Mouse (Mus musculus) embryo, embryonic 10.5 days (tissue): ENCODE data around the gene Wrap73.
A peak's percentile ranks its signal among the peaks of the same experiment; 100 is the strongest.

ENCODE experiments used
- DNase-seq: peaks from one replicate; pipeline ENCODE4 v3.0.0-alpha.2; 2015; ENCODE audit warnings: low spot score

Wrap73 gene

DNA sequence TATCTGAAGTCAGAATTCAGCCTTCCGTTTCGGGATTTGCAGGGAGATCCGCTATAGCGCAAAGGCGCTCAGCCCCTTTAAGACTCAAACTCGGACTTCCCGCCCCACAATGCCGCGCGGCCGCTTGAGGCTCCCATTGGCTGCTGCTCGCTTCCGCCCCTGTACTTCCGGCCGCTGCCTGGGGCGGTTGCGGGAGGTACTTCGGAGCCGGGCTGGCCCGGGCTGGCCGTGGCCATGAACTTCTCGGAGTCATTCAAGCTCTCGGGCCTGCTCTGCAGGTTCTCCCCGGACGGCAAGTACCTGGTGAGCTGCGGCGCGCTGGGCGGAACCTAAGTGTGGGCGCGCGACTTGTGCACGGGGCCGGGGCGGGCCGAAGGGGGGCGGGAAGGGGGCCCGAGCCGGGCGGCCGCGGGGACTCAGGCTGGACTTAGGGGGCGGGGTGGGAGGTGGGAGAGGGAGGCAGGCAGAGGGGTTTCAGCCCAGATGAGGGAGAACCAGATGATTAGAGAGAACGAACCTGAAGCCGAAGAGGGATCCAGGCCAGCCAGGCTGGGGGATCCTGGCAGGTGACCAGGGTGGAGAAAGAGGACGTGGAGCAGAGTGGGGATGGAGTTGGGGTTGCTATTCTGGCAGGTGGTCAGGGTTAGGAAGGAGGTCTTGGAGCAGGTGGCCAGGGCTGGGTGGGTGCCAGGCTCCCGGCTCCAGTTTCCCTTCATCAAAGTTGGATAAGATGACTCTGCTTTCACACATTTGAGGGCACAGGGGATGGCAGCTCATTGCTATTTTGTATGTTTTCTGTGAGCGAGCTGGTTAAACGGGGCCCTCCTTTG lies at the start of gene Wrap73:
Gene Wrap73, plus strand, starts transcription at position 162 of the 830 bp plus-strand sequence.
- DNase-seq: peak; percentile 96

DNA sequence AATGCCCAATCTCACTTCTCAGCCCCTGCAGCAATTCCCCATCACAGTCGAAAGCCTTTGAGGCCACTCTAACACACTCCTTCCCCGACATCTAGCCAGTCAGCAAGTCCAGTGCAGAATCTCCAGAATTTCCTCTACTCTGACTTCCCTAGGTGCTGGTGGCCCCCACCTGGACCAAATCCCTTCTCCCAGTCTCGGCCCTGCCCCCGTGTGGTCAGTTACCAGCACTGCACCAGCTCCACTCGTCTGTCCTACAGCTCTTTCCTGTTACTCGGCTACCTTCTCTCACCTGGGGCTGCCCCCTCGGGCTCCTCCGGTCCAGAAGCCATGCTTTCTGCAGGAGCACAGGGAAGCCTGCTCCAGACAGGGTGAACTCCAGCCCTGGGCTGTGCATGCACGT lies 49.0 kb upstream of the Wrap73 start:
- DNase-seq: peak; percentile 31

DNA sequence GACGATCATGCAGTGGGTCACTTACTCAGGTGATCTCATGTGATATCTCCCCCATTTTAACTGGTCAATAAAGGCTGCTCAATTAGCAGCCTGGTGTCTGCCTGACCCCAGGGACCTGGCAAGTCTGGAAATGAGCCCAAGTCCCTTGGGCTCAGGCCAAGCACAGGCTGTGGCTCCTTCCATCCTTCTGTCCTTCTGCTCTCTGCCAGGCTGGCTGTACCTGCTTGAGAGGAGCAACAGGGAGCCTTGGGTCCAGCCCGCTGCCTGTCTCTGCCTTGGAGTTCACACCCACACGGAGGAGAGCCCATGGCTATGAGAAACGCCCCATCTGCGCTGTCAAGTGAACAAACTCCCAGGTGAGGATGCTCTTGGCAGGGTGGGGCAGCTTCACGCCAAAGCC lies 46.1 kb upstream of the Wrap73 start:
- no peak for DNase-seq

DNA sequence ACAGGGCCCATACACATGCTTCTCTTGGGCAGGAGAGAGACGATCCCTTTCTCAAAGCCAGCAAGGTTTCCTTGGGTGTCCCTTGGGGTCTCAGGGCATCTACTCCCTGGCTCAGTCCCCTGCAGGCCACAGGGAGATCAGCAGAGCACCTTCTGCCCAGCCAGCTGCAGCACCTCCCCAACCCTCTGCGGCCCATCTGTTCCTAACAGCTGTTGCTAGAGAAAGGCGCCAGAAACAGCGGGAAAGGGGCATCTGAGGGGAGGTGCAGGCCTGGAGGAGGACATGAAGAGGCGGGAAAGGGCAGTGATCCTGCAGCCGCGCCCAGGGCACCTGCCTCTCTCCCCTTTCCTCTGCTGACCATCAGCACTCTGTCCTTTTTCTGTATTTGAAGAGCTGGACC lies 42.8 kb upstream of the Wrap73 start:
- DNase-seq: no peak

DNA sequence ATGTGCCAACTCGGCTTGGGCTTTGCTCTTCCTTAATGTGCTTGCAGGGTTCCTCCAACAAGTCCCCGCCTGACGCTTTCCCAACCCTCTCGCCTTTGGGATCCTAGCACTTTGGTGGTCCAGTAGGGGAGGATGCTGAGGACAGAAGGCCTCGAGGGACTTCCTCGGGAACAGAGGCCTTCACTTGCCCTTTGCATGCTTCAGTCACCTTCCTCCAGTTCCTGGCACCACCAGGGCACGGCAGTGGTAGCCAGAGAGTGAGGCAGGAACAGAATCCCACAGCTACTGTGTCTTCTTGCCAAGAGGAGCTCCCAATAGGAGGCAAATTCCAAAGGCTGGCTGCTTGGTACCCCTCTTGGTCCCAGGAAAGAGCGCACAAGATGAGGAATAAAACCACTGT lies 38.8 kb upstream of the Wrap73 start:
- DNase-seq: no peak

DNA sequence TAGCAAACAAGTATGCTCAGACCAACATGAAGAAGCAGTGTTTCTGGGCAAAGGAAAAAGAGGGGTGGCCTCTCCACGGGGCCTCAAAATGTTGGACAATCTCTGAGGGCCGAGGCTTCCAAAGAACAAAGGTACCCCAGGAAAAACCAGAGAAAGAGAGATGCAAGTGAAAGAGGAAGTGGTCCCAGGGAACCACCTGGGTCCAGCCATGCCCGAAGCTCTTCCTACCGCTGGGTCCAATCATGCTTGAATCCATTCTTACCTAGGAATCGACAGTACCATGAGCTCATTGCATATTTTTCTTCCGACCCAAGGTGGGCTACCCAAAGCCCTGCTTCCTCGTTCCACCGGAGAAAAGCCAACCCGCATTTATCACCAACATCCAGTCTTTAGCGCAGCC lies 38.3 kb upstream of the Wrap73 start:
- DNase-seq: no peak

DNA sequence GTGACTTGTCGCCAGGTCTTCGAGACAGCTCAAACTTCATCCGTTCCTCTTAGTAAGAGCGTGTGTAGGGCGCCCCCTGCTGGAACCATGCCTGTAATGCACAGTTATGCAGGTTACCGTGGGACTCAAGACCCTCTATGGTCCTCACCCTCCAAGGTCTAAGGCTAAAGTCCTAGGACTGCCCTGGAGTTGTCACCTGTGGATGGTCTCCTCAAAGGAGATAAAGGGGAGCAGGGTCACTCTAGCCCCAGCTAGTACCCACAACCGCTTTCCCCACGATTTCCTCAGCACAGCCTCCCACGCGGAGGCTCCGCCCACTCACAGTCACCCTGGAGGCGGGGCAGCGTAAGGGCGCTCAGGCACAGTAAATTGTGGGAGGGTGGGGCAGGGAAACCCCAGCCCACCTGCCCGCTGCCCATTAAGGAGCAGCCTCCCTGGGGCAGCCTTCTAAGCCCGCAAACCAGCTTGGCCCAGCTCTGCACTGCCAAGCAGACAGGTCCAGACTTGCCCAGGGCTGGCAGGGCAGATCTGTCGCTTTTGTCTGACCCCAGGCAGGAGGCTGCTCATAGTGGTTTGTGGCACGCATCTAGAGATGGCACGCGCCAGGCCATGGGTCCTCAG lies 36.7 kb upstream of the Wrap73 start:
- peak; percentile 84 for DNase-seq

DNA sequence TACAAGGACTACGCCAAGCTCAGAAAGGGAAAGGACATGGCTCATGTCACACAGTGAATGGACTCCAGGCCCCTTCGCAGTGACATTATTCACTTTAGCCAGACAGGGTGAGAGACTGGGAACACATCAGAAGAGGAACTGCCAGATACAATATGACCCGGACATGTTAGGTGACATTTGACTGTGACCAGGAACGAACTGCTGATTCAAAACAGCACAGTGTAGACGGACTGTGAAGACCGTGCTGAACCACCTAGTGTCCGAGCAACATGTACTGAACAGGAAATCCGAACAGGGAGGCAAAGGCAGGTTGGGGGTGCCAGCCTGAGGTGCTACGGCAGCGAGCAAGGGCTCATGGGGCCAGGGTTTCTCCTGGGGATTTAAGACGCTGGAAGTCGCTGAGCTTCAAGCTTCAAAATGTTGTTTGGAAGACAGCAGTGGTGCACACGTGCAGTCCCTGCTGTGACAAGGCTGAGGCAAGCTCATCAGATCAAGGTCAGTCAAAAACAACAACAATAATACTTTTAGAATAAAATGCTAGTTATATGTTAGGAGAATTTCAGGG lies 35.6 kb upstream of the Wrap73 start:
- no peak for DNase-seq

DNA sequence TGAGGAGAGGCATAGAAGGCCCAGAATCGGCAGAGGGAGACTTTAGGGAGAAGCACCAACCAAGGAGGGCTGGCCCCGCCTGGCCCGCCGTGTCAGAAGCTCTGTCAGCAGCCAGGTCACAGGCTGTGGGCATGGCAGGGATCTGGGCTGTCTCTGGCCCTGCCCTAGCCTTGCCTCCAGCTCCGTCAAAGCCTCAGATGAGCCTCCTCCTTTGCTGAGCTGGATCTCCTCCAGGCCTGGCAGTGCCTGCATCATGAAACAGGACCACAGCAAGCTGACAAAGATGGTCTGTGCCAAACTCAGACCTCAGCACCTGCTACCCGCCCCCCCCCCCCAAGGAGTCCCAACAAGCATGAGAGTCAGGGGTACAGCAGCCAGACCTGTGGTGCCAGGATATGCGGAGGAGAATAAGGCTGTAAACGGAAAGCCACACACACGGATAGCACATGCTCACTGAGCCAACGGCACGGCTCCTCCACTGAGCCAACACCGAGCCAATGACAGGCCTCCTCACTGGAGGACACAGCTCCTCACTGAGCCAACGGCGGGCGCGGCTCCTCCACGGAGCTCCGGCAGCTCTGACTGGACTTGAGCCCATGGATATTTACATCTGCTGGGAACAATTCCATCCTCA lies 32.8 kb upstream of the Wrap73 start:
- no peak for DNase-seq

DNA sequence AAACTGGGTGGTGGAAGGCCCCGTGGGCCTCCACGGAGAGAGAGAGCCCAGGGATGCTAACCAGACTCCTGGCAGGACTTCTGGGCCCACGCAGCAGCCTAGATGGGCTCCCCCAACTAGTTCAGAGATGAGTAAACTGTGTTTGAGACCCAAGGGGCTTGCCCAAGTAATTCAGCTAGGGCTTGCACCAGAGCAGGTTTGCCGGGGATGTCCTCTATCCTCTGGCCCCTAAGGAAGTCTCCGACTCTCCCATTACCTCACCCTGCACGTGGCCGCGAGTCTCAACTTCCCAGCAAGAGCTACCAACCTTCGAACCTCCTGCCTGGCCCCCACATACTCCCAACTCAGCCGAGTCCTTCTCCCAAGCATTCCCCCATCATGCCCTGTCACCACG lies 32.3 kb upstream of the Wrap73 start:
- no peak for DNase-seq

DNA sequence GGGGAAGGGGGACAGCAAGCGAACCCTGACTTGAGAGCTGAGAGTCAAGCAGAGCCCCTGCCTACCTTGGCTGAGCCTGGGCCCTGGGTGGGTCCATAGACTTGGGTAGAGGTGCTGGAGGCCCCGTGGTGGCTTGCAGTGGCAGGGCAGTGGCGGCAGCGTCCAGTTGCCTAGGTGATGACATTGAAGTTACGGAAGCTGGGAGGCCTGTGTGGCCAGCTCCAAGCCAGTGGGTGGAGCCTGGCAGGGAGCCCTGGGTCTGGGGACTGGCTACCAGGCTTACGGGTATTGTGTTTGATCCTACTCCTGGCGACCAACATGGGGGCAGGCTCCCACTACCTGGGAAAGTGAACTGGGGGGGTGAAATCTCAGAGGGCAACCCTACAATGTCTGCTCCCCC lies 25.8 kb upstream of the Wrap73 start:
- DNase-seq: no peak

DNA sequence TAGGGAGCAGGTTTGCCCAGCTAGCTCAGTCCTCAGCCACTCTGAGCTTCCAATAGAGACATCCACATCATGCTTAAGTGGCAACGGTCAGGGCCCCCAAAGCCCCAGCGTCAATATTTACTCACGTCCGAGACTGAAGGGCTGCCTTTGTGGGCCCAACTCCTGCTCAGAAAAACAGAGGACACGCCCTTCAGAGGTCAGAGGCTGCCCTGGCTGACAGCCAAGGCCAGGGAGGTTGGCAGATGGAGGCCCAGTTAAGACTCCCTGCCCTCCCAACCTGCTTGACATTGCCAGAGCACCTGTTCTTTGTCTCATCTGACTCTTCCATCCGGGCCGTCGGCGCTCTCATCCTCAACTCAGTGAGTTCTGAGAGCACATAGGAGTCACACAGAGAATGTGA lies 23.4 kb upstream of the Wrap73 start:
- no peak for DNase-seq

DNA sequence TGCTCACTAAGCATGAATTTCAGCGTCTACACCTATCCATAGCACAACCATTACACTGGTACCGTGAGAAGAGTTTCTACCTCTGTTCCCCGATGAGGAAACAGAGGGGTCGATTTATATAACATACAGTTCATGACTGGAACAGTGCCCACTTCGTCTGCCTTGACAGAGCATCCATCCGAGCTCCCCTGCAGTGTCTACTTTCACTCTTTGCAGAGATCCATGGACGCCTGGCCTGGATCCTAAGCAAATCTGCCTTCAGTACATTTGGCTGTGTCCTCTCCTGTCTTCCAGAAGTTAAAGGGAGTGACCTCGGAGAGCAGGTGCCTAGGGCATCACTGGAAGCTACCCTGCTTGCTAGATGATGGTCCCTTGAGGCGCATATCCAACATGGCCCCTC lies 23.0 kb upstream of the Wrap73 start:
- DNase-seq: no peak

DNA sequence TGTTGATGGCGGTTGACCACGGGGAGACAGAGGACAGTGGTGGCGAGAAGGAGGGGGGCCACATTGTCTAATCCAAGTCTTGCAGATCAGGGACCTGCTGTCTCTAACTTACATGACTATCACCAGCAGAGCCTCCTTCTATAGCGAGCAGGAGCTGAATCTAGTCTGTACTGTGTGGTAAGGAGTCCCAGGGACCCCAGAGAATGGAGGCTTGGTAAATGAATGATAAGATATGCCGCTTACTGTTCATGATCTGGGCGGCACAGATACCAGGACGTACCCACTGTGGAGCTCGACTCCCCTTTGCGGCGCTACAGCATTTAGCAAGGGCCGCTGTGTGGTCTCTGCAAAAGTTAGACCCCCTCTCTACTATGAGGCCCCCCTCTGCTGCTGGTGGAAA lies 20.4 kb upstream of the Wrap73 start:
- DNase-seq: no peak

DNA sequence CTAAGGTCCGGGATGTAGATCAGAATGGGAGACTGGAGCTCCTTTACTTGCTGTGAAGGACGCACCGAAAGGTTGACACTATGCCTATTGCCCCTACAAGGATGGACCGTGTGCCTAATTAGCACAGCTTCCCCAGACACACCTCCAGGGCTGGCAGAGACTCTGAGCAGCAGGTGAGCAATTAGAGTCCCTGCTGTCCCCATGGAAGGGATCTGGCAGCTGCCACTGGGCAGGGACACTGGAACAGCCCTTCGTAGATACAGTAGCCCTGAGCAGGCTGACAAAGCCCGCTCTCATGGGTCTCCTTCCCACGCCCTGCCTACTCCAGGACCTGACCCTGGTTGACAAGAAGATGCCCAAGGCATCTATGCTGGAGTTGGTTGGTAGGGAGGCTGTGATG lies 19.8 kb upstream of the Wrap73 start:
- no peak for DNase-seq

DNA sequence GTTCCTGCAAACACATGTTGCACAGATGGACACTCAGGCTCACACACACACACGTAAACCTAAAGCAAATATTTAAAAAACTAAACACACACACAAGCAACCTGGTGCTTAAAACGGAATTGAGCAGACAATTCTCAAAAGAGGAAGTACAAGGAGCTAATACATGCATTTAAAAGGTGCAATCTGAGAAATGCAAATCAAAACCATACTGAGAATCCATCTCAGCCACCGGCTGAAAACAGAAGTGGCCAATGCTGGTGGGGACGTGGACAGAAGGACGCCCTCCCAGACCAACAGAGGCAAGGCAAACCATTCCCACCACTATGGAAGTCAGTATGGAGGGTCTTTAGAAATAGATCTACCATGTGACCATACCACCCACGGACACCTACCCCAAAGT lies 18.6 kb upstream of the Wrap73 start:
- DNase-seq: no peak

DNA sequence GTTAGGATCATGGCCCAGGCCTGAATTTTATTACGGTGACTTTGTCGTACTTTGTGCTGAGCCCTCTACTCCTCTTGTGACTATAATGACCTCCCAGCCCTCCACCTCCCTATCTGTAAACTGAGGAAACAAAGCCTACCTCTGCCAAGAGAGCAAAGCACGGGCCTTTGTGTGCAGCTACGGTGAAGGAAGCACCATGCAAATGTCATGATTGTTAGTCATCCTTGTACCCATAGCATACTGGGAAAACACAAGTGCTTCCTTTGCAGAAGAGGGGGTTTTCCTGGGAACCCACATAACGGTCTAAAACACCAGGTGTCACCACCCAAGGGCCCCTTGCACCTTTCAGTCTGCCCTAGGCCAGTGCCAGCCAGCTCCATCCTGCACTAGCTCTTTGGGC lies 17.0 kb upstream of the Wrap73 start:
- DNase-seq: no peak

DNA sequence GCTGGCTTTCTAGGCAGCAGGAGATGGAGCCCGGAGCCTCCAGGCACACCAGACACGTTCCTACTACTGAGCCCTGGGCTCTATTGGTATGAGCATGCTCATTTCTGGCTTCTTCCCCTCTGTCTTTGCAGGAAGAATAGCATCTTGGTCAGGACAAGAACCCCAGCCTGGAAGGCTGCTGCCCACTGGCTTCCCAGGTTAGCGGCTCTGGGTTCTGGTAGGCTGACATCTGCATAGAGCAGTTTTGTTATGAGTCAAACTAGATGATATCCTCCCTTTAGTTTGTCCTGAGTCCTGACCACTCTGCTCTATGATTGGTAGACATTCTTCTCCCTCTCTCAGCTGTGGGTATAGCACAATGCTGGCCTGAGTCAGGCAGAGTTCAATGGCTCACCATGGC lies 14.9 kb upstream of the Wrap73 start:
- no peak for DNase-seq

DNA sequence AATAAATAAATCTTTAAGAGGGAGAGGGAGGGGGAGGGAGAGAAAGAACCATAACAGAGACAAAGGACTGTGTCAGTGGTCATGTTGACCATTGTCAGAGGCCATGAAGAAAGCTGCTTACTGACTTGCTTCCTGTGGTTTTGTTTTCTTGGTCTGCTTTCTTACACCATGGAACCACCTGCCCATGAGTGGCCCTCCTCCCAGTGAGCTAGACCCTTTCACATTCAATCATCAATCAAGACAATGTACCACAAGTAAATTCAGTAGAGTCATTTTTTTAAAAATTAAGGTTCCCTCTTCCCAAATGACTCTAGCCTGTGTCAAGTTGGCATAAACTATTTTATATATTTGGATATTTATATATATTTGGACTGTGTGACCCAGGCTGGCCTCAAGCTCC lies 12.2 kb upstream of the Wrap73 start:
- DNase-seq: no peak

DNA sequence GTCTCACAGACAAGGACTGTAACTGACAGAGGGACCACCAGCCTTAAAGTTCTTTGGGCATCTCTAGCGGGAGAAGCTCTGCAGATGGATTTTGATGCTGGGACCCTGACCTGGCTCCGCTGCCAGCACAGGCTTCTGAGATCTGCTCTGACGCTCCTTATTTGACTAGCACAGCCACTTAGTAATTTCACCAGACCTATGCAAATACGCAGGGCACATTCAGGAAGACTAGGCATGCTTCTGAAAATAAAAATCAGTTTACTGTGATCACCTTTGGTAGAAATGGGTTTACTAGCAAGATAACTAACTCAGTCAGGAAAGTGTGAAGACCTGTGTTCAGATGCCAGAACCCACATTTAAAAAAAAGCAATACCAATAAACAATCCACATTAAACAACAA lies 10.3 kb upstream of the Wrap73 start:
- no peak for DNase-seq

DNA sequence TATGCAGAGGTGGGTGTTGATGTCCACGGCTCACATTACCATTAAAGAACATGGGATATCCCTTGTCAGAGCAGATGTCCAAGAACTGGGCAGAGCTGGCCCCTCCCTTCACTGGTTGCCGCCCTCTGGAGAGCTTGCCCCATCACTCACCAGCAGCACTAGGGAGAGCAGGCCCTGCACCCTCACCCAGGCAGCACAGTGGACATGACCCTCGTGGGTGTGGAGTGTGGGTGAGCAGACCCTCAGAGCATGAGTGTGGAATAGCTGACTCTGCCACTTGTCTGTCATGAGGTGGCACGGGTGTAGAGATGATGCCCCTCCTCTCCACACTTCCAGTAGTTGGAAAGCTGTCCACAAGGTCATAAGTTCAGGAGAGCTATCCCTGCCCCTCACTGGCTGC lies 7.4 kb upstream of the Wrap73 start:
- no peak for DNase-seq

DNA sequence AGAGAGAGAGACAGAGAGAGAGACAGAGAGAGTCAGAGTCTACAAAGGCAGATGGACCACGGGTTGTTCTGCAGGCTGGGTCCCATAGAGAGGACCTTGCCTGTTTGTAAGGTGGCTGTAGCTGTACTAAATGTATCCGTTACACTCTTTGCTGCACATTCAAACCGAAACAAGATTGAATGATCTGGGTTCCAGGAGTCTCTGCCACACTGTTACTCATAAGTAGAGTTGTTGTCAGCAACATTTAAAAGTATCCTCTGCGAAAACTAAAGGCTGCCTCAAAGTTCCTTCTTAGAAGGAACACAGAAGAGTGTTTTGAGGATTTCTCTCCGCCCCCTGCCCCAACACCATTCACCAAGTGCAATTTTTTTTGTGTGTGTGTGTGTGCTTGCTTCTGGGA lies 5.0 kb upstream of the Wrap73 start:
- no peak for DNase-seq

DNA sequence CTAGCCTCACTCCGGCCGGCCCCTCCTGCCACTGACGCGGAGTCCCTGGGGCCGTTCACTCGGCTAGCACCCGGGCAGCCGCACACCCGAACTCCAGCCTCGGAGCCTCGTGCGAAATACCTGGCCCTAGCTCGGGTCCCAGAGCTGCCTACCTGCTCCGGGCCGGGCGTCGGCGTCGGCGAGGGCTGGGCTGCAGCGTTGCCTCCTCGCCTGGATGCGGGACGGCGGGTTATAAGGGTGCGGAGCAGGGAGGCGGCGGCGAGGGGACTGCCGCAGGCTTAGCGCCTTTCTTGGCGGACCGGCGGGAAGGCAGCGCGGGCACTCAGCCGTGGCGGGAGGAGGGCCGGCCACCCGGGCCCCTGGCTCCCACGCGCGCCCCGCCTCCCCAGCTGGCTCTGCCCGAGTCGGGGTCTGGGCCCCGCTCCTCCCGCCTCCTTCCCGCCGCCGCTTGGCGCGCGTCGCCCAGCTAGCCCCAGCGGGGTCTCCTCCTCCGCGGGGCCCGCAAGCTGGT lies 2.4 kb upstream of the Wrap73 start:
- DNase-seq: peak; percentile 33

DNA sequence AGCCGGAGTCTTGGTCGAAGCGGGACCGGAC lies 2.2 kb upstream of the Wrap73 start, which contains the start of gene Trp73:
Gene Trp73, minus strand, starts transcription at position 27 of the 31 bp plus-strand sequence.
- DNase-seq: no peak
